ENCODE assay signal across 16 mouse cellular contexts in the genomic region with DNA sequence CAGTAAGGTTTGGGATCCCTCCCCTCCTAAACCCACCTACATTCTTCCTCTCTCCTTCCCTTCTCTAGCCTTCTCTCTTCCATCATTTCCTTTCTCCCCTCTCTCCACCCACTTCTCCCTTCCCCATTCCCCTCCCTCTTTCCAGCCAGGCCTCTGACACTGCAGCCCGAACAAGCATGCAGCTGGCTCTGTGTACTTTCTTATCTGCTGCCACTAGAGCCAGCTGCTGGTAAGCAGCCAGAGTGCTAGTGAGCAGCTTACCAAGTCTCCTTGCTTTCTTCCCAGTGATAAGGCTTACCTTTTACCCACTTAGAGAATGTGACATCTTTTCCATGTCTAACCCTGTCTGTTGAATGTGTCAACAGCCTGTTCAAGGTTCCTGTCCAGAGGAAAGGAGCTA.
DNase-seq lines count a peak whose midpoint lies in the region; ATAC-seq and TF ChIP-seq lines count a peak whose summit lies in the region.
"Had no signal": no experiment of that assay in that cellular context is flagged by ENCODE, and none has a peak within 500 bp of the region (broad histone marks: within the 10 kb centered on the region; RNA-seq: fewer than 3 reads in every experiment).

No protein-coding gene starts in this region.

- intact Hi-C loops in heart, adult 2 months (cut with DNase I), result no loop called here

- H3K9me3 ChIP-seq in midbrain, embryonic 11.5 days (ENCODE audit: control insufficient read depth, low read length), result no peaks in the 10 kb centered on the region
- H3K9me3 ChIP-seq in midbrain, embryonic 10.5 days (replicated peaks), result no peaks in the 10 kb centered on the region
- H3K9me3 ChIP-seq in heart, postnatal 0 days (replicated peaks; ENCODE audit: control insufficient read depth, low read length), result no peaks in the 10 kb centered on the region
- no peaks in the 10 kb centered on the region for H3K9me3 ChIP-seq in stomach, embryonic 14.5 days (ENCODE audit: control insufficient read depth, low read depth, low read length)
- H3K9me3 ChIP-seq: forebrain, embryonic 15.5 days; hindbrain, embryonic 15.5 days; limb, embryonic 15.5 days; lung, embryonic 15.5 days; midbrain, embryonic 15.5 days; neural tube, embryonic 12.5 days had no signal

- no peak overlapping the region for H3K9ac ChIP-seq in midbrain, embryonic 11.5 days (ENCODE audit: low read length)
- no peak overlapping the region for H3K9ac ChIP-seq in heart, adult 2 months (ENCODE audit: low read depth, low read length)
- no peak overlapping the region for H3K9ac ChIP-seq in heart, postnatal 0 days (replicated peaks; ENCODE audit: low read depth, low read length)
- no peak overlapping the region for H3K9ac ChIP-seq in stomach, embryonic 14.5 days (replicated peaks; ENCODE audit: low read depth, low read length)
- H3K9ac ChIP-seq: forebrain, embryonic 15.5 days; hindbrain, embryonic 15.5 days; limb, embryonic 15.5 days; lung, embryonic 15.5 days; midbrain, embryonic 15.5 days; neural tube, embryonic 12.5 days had no signal

- ATAC-seq in midbrain, embryonic 11.5 days (ENCODE audit: low FRiP score), result no peak
- ATAC-seq in heart, postnatal 0 days (ENCODE audit: insufficient read depth, low read depth), result peak; percentile 92
- 0 out of 2 replicates have a peak, but pooled peaks have one; percentile 28 for ATAC-seq in stomach, embryonic 14.5 days (ENCODE audit: insufficient number of reproducible peaks, insufficient read depth, low FRiP score, low read depth)
- no peak for ATAC-seq in activated CD4-positive, CD25-positive, alpha-beta regulatory T cell, adult 4 months
- ATAC-seq: forebrain, embryonic 15.5 days; midbrain, embryonic 15.5 days had no signal

- no peak for TF ChIP-seq CTCF in heart, adult 2 months (IDR thresholded peaks at IDR 0.05)
- no peak for TF ChIP-seq CTCF in heart, postnatal 0 days (IDR thresholded peaks at IDR 0.05; ENCODE audit: low read depth)

- no peak overlapping the region for H3K4me3 ChIP-seq in midbrain, embryonic 11.5 days (ENCODE audit: low read depth, low read length)
- no peak overlapping the region for H3K4me3 ChIP-seq in midbrain, embryonic 10.5 days
- H3K4me3 ChIP-seq in heart, adult 2 months, result no peak overlapping the region
- no peak overlapping the region for H3K4me3 ChIP-seq in heart, postnatal 0 days (ENCODE audit: low read depth, low read length)
- H3K4me3 ChIP-seq in stomach, embryonic 14.5 days (ENCODE audit: low read depth, low read length), result no peak overlapping the region
- H3K4me3 ChIP-seq: forebrain, embryonic 15.5 days; hindbrain, embryonic 15.5 days; limb, embryonic 15.5 days; lung, embryonic 15.5 days; midbrain, embryonic 15.5 days; neural tube, embryonic 12.5 days had no signal

- TF ChIP-seq POLR2A in heart, adult 2 months (IDR thresholded peaks at IDR 0.05; ENCODE audit: insufficient read depth, low read depth, low read length), result no peak

- H3K79me2 ChIP-seq in heart, adult 2 months (replicated peaks; ENCODE audit: control insufficient read depth, insufficient read depth, low read length), result no peaks in the 10 kb centered on the region

- TF ChIP-seq EP300 in heart, adult 2 months (IDR thresholded peaks at IDR 0.05; ENCODE audit: insufficient read depth, low read depth, low read length), result peak; percentile 63; the same call in 1 of the 2 replicates
- no peak; the same call in none of the 2 replicates for TF ChIP-seq EP300 in heart, postnatal 0 days (IDR thresholded peaks at IDR 0.05; ENCODE audit: low read depth)

- WGBS in midbrain, embryonic 11.5 days, result 47% methylated on average over 1 of the region's 1 CpGs
- 42% methylated on average over 1 of the region's 1 CpGs for WGBS in midbrain, embryonic 10.5 days
- whole genome bisulfite sequencing in heart, adult 2 months, result 0% methylated on average over 1 of the region's 1 CpGs
- 0% methylated on average over 1 of the region's 1 CpGs for WGBS in heart, postnatal 0 days
- WGBS in stomach, embryonic 14.5 days, result 19% methylated on average over 1 of the region's 1 CpGs

- DNase-seq in midbrain, embryonic 11.5 days (ENCODE audit: low spot score, missing footprints), result peak; percentile 53
- DNase-seq in midbrain, embryonic 10.5 days (ENCODE audit: low spot score), result no peak
- peak; percentile 26 to 54 for DNase-seq in heart, adult 2 months
- peak; percentile 70 for DNase-seq in heart, postnatal 0 days (ENCODE audit: low spot score)
- DNase-seq in adrenal gland, postnatal 4 days (ENCODE audit: low spot score in 2 of 2), result no peak
- DNase-seq in thymus, postnatal 14 days, result no peak
- DNase-seq: cerebellum, adult 11-12 months; gastrocnemius, postnatal 25 days had no signal

- no peaks in the 10 kb centered on the region for H3K27me3 ChIP-seq in midbrain, embryonic 11.5 days (ENCODE audit: control insufficient read depth, insufficient read depth, low read length)
- no peaks in the 10 kb centered on the region for H3K27me3 ChIP-seq in midbrain, embryonic 10.5 days (ENCODE audit: low read depth, poor library complexity, severe bottlenecking)
- no peaks in the 10 kb centered on the region for H3K27me3 ChIP-seq in heart, adult 2 months (ENCODE audit: control insufficient read depth, insufficient read depth, low read length)
- H3K27me3 ChIP-seq in heart, postnatal 0 days (ENCODE audit: control insufficient read depth, insufficient read depth, low read length), result no peaks in the 10 kb centered on the region
- no peaks in the 10 kb centered on the region for H3K27me3 ChIP-seq in stomach, embryonic 14.5 days (ENCODE audit: control insufficient read depth, insufficient read depth, low read length)
- H3K27me3 ChIP-seq: forebrain, embryonic 15.5 days; hindbrain, embryonic 15.5 days; limb, embryonic 15.5 days; lung, embryonic 15.5 days; midbrain, embryonic 15.5 days; neural tube, embryonic 12.5 days had no signal

- no peaks in the 10 kb centered on the region for H3K36me3 ChIP-seq in midbrain, embryonic 11.5 days (ENCODE audit: control insufficient read depth, insufficient read depth, low read length)
- no peaks in the 10 kb centered on the region for H3K36me3 ChIP-seq in midbrain, embryonic 10.5 days
- H3K36me3 ChIP-seq in heart, adult 2 months (ENCODE audit: control insufficient read depth, insufficient read depth, low read length), result no peaks in the 10 kb centered on the region
- H3K36me3 ChIP-seq in heart, postnatal 0 days (replicated peaks; ENCODE audit: control insufficient read depth, insufficient read depth, low read length), result no peaks in the 10 kb centered on the region
- no peaks in the 10 kb centered on the region for H3K36me3 ChIP-seq in stomach, embryonic 14.5 days (ENCODE audit: control insufficient read depth, insufficient read depth, low read length)
- H3K36me3 ChIP-seq: forebrain, embryonic 15.5 days; hindbrain, embryonic 15.5 days; limb, embryonic 15.5 days; lung, embryonic 15.5 days; midbrain, embryonic 15.5 days; neural tube, embryonic 12.5 days had no signal

- no peaks in the 10 kb centered on the region for H3K4me1 ChIP-seq in midbrain, embryonic 11.5 days (ENCODE audit: control insufficient read depth, insufficient read depth, low read length)
- H3K4me1 ChIP-seq in midbrain, embryonic 10.5 days, result peaks cover 6% of the 10 kb centered on the region; the same call in 1 of the 2 replicates
- H3K4me1 ChIP-seq in heart, adult 2 months (ENCODE audit: control insufficient read depth, insufficient read depth, low read length), result no peaks in the 10 kb centered on the region; the same call in 1 of the 2 replicates
- H3K4me1 ChIP-seq in heart, postnatal 0 days (ENCODE audit: control insufficient read depth, insufficient read depth), result peaks cover 34% of the 10 kb centered on the region
- H3K4me1 ChIP-seq in stomach, embryonic 14.5 days (ENCODE audit: control insufficient read depth, insufficient read depth, low read length), result no peaks in the 10 kb centered on the region
- H3K4me1 ChIP-seq: lung, embryonic 15.5 days; midbrain, embryonic 15.5 days had no signal

- no peak overlapping the region for H3K4me2 ChIP-seq in midbrain, embryonic 11.5 days
- H3K4me2 ChIP-seq in heart, postnatal 0 days (ENCODE audit: low read depth, low read length), result no peak overlapping the region
- no peak overlapping the region for H3K4me2 ChIP-seq in stomach, embryonic 14.5 days (replicated peaks; ENCODE audit: low read depth, low read length)
- H3K4me2 ChIP-seq: forebrain, embryonic 15.5 days; hindbrain, embryonic 15.5 days; limb, embryonic 15.5 days; lung, embryonic 15.5 days; midbrain, embryonic 15.5 days; neural tube, embryonic 12.5 days had no signal

- no peak overlapping the region for H3K27ac ChIP-seq in midbrain, embryonic 11.5 days (ENCODE audit: low read depth, low read length)
- no peak overlapping the region for H3K27ac ChIP-seq in midbrain, embryonic 10.5 days (replicated peaks)
- peak overlapping the region; percentile 36 for H3K27ac ChIP-seq in heart, adult 2 months
- peak overlapping the region; percentile 80 for H3K27ac ChIP-seq in heart, postnatal 0 days (ENCODE audit: low read depth)
- no peak overlapping the region for H3K27ac ChIP-seq in stomach, embryonic 14.5 days (ENCODE audit: low read length)
- H3K27ac ChIP-seq: forebrain, embryonic 15.5 days; hindbrain, embryonic 15.5 days; limb, embryonic 15.5 days; lung, embryonic 15.5 days; midbrain, embryonic 15.5 days; neural tube, embryonic 12.5 days had no signal

Comparison
In these comparisons a context has a peak if more than half of its experiments do, and no peak if none do; other contexts are left out.
1. DNase-seq: peak in midbrain, embryonic 11.5 days (single experiment), heart, adult 2 months (2 of 2) and heart, postnatal 0 days (single experiment); none in midbrain, embryonic 10.5 days (single experiment), adrenal gland, postnatal 4 days (0 of 2) and thymus, postnatal 14 days (single experiment).
2. ATAC-seq: peak in heart, postnatal 0 days (single experiment) and stomach, embryonic 14.5 days (single experiment); none in midbrain, embryonic 11.5 days (single experiment) and activated CD4-positive, CD25-positive, alpha-beta regulatory T cell, adult 4 months (single experiment).
3. H3K27ac ChIP-seq: peak in heart, adult 2 months (single experiment) and heart, postnatal 0 days (single experiment); none in midbrain, embryonic 11.5 days (single experiment), midbrain, embryonic 10.5 days (single experiment) and stomach, embryonic 14.5 days (single experiment).